Mouse (Mus musculus): ENCODE data around the gene Lyzl4. TPM values are rescaled to one million over a fixed set of nuclear protein-coding genes. Genes with fewer than 3 reads are reported as not detected.
A peak's percentile ranks its signal among the peaks of the same experiment; 100 is the strongest.

Gene Lyzl4
- total and polyA plus RNA-seq, 3 experiments, result not detected

DNA sequence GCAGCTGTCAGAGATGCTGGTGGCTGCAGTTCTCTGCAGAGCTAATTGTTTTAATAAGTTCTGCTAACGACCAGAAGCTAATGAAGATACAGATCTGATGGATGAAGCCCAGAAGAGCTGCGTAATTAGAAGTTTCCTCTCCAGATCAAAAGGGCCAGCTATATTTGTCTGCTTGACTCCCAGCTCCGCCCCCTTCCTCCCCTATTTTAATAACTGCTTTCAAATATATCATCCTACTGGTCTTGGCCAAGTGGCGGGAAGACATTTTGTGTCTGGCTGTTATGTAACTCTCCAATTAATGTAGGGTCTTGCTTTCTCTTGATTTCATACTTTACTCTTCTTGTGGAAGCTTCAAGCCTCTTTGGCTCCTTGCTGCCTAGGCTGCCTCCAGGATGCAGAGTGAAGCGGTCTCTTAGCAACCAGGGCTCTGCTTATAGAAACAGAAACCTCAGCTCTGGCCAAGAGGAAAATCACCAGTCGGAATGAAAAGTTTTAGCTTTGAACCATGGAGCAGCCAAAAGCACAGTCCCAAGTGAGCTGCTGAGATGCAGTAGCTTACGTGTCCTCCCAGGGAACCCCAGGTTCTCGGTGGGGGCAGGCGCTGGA lies 86.4 kb downstream of the Lyzl4 start:
- Histone ChIP-seq H3K79me2 (replicated peaks; ENCODE audit: control insufficient read depth, extremely low read depth, insufficient read depth, poor library complexity, severe bottlenecking) (no peaks in the 10 kb centered on the region), H3K36me3 (replicated peaks in 1 of 2; ENCODE audit: control insufficient read depth in 1 of 2, insufficient read depth in 1 of 2, low read length in 1 of 2) (no peaks in the 10 kb centered on the region), H3K27me3 (replicated peaks) (no peaks in the 10 kb centered on the region), H3K4me1 (ENCODE audit: control insufficient read depth in 1 of 2, insufficient read depth in 2 of 2) (peaks cover 15 to 36% of the 10 kb centered on the region in 2 experiments), H3K4me2 (ENCODE audit: insufficient read depth, low read depth, poor library complexity, severe bottlenecking) (peak overlapping the region; percentile 67), H3K9me3 (replicated peaks; ENCODE audit: low read length) (no peaks in the 10 kb centered on the region), H3K27ac (ENCODE audit: insufficient read depth, low read depth) (no peak overlapping the region), H3K4me3 (replicated peaks in 1 of 3; ENCODE audit: low read depth in 2 of 3, low read length in 2 of 3, poor library complexity in 1 of 3) (no peak overlapping the region), H3K9ac (ENCODE audit: insufficient read depth, low read depth) (no peak overlapping the region)
- peak; percentile 25 for DNase-seq (ENCODE audit: extremely low read depth)
- in situ Hi-C loops (cut with MboI; ENCODE audit: low pct_ligation_motif_present, low pct_unique_long_range_greater_than_20kb, low sequenced_read_pairs), result no loop called here
- TF ChIP-seq UBTF (IDR thresholded peaks at IDR 0.05; ENCODE audit: low read depth, low read length) (no peak), PAX5 (IDR thresholded peaks at IDR 0.05; ENCODE audit: low read length) (no peak), POLR2AphosphoS2 (IDR thresholded peaks at IDR 0.05; ENCODE audit: low read depth, low read length) (no peak), IRF4 (IDR thresholded peaks at IDR 0.05; ENCODE audit: low read depth, low read length) (no peak), ZC3H11A (IDR thresholded peaks at IDR 0.05; ENCODE audit: low read depth, low read length) (no peak), KAT2A (IDR thresholded peaks at IDR 0.05; ENCODE audit: insufficient replicate concordance, low read length) (no peak), JUN (IDR thresholded peaks at IDR 0.05; ENCODE audit: insufficient read depth, low read depth, low read length) (no peak), SMC3 (IDR thresholded peaks at IDR 0.05; ENCODE audit: low read depth, low read length) (no peak), SIN3A (IDR thresholded peaks at IDR 0.05; ENCODE audit: low read length) (no peak), MAX (IDR thresholded peaks at IDR 0.05; ENCODE audit: low read length) (no peak), CHD2 (IDR thresholded peaks at IDR 0.05; ENCODE audit: low read length) (no peak), HCFC1 (IDR thresholded peaks at IDR 0.05; ENCODE audit: low read depth, low read length) (no peak), POLR2A (IDR thresholded peaks at IDR 0.05; ENCODE audit: low read depth, low read length) (no peak), USF1 (IDR thresholded peaks at IDR 0.05; ENCODE audit: low read depth, low read length) (no peak), MYC (IDR thresholded peaks at IDR 0.05; ENCODE audit: low read depth, low read length) (no peak), MEF2A (IDR thresholded peaks at IDR 0.05; ENCODE audit: borderline replicate concordance, low read depth, low read length) (no peak), MAZ (IDR thresholded peaks at IDR 0.05; ENCODE audit: low read depth, low read length) (no peak), E2F4 (IDR thresholded peaks at IDR 0.05; ENCODE audit: insufficient replicate concordance, low read depth, low read length) (no peak), BHLHE40 (IDR thresholded peaks at IDR 0.05; ENCODE audit: low read depth, low read length) (no peak)
- dilution Hi-C loops (cut with MboI; ENCODE audit: extremely low pct_ligation_motif_present, extremely low pct_unique_long_range_greater_than_20kb, low sequenced_read_pairs), result no loop called here

DNA sequence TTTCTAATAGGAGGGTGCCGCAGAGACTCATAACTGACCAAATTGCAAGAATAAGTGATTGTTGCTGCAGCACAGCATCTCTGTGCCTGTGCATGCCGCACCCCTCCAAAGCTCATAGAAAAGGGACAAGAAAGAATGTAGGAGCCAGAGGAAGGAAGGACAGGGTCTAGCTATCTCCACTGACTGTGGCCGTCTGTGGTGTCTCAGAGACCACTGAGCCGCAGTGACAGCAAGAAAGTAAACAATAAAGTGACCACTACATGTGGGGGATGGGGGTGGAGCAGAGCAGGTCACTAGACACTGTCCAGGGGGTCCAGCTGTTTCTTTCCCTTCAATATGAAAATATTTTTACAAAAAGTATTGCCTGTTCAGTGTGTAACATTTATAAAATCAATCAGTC lies 88.3 kb downstream of the Lyzl4 start:
- TF ChIP-seq BHLHE40 (IDR thresholded peaks at IDR 0.05; ENCODE audit: low read depth, low read length), result no peak
- no peak for TF ChIP-seq E2F4 (IDR thresholded peaks at IDR 0.05; ENCODE audit: insufficient replicate concordance, low read depth, low read length)
- TF ChIP-seq CTCF (conservative IDR thresholded peaks at IDR 0.05 in 1 of 2, IDR thresholded peaks at IDR 0.05 in 1 of 2; ENCODE audit: low read depth in 2 of 2, low read length in 2 of 2), result no peak
- no peak for TF ChIP-seq NELFE (IDR thresholded peaks at IDR 0.05; ENCODE audit: low read depth, low read length)
- no peak for TF ChIP-seq PAX5 (IDR thresholded peaks at IDR 0.05; ENCODE audit: low read length)
- TF ChIP-seq MAX (IDR thresholded peaks at IDR 0.05; ENCODE audit: low read length), result no peak
- TF ChIP-seq MXI1 (IDR thresholded peaks at IDR 0.05; ENCODE audit: low read depth, low read length), result no peak
- no peak for TF ChIP-seq RCOR1 (conservative IDR thresholded peaks at IDR 0.05; ENCODE audit: low read depth, low read length)
- TF ChIP-seq POLR2A (IDR thresholded peaks at IDR 0.05; ENCODE audit: low read depth, low read length), result no peak
- no peak for TF ChIP-seq ZC3H11A (IDR thresholded peaks at IDR 0.05; ENCODE audit: low read depth, low read length)
- no peak overlapping the region for H3K4me2 ChIP-seq (ENCODE audit: insufficient read depth, low read depth, poor library complexity, severe bottlenecking)
- H3K9ac ChIP-seq (ENCODE audit: insufficient read depth, low read depth), result no peak overlapping the region
- dilution Hi-C loops (cut with MboI; ENCODE audit: extremely low pct_ligation_motif_present, extremely low pct_unique_long_range_greater_than_20kb, low sequenced_read_pairs) (no loop called here), in situ Hi-C loops (cut with MboI; ENCODE audit: low pct_ligation_motif_present, low pct_unique_long_range_greater_than_20kb, low sequenced_read_pairs) (no loop called here)
- H3K79me2 ChIP-seq (replicated peaks; ENCODE audit: control insufficient read depth, extremely low read depth, insufficient read depth, poor library complexity, severe bottlenecking), result no peaks in the 10 kb centered on the region
- H3K27me3 ChIP-seq (replicated peaks), result peaks cover 8% of the 10 kb centered on the region
- H3K27ac ChIP-seq (ENCODE audit: insufficient read depth, low read depth), result no peak overlapping the region
- peaks cover 15 to 36% of the 10 kb centered on the region in 2 experiments for H3K4me1 ChIP-seq (ENCODE audit: control insufficient read depth in 1 of 2, insufficient read depth in 2 of 2)
- no peaks in the 10 kb centered on the region for H3K9me3 ChIP-seq (replicated peaks; ENCODE audit: low read length)
- no peaks in the 10 kb centered on the region for H3K36me3 ChIP-seq (replicated peaks in 1 of 2; ENCODE audit: control insufficient read depth in 1 of 2, insufficient read depth in 1 of 2, low read length in 1 of 2)
- no peak for DNase-seq (ENCODE audit: extremely low read depth)
- H3K4me3 ChIP-seq (replicated peaks in 1 of 3; ENCODE audit: low read depth in 2 of 3, low read length in 2 of 3, poor library complexity in 1 of 3), result no peak overlapping the region
